Mouse (Mus musculus): Measurements from ENCODE around the gene Apba3. TPM values are rescaled to one million over a fixed set of nuclear protein-coding genes. Genes with fewer than 3 reads are reported as not detected.

The Apba3 gene
- polyA plus RNA-seq, 1 experiment from 2014 or later = 26.4 TPM

GRCm38 (mm10) chr10:81245166-81245565 lies 21.6 kb upstream of the Apba3 start:
- ATAC-seq (ENCODE audit: low FRiP score) (no peak), DNase-seq (ENCODE audit: low spot score) (no peak)
- no peak overlapping the region for H3K27ac ChIP-seq
- no peaks in the 10 kb centered on the region for H3K4me1 ChIP-seq (replicated peaks; ENCODE audit: control insufficient read depth, insufficient read depth, low read length)
- no peaks in the 10 kb centered on the region for H3K9me3 ChIP-seq (ENCODE audit: control insufficient read depth, low read length)
- H3K27me3 ChIP-seq (ENCODE audit: control insufficient read depth, insufficient read depth, low read length) = peaks cover 7% of the 10 kb centered on the region
- peaks cover 23% of the 10 kb centered on the region; the same call in 1 of the 2 replicates for H3K36me3 ChIP-seq (replicated peaks; ENCODE audit: control insufficient read depth, insufficient read depth)
- no peak overlapping the region for H3K4me3 ChIP-seq (replicated peaks; ENCODE audit: low read length)
- no peak overlapping the region for H3K9ac ChIP-seq
- H3K4me2 ChIP-seq (replicated peaks) = no peak overlapping the region
- WGBS = 93% methylated on average over 6 of the region's 6 CpGs

- no peak overlapping the region for H3K4me3 ChIP-seq (replicated peaks; ENCODE audit: low read length)
- no peak for ATAC-seq (ENCODE audit: low FRiP score)
- 93% methylated on average over 2 of the region's 2 CpGs for WGBS
- 0 out of 2 replicates have a peak, but pooled peaks cover 10% of the 10 kb centered on the region for H3K4me1 ChIP-seq (replicated peaks; ENCODE audit: control insufficient read depth, insufficient read depth, low read length)
- peaks cover 14% of the 10 kb centered on the region; the same call in 1 of the 2 replicates for H3K36me3 ChIP-seq (replicated peaks; ENCODE audit: control insufficient read depth, insufficient read depth)
- H3K9ac ChIP-seq = no peak overlapping the region
- peaks cover 19% of the 10 kb centered on the region for H3K27me3 ChIP-seq (ENCODE audit: control insufficient read depth, insufficient read depth, low read length)
- no peaks in the 10 kb centered on the region for H3K9me3 ChIP-seq (ENCODE audit: control insufficient read depth, low read length)
- H3K27ac ChIP-seq = no peak overlapping the region
- no peak for DNase-seq (ENCODE audit: low spot score)
- H3K4me2 ChIP-seq (replicated peaks) = no peak overlapping the region
Observed at GRCm38 (mm10) chr10:81247804-81248203, 19.0 kb upstream of the Apba3 start.

GRCm38 (mm10) chr10:81249442-81249841 lies 17.3 kb upstream of the Apba3 start:
- peaks cover 14% of the 10 kb centered on the region; the same call in 1 of the 2 replicates for H3K36me3 ChIP-seq (replicated peaks; ENCODE audit: control insufficient read depth, insufficient read depth)
- no peaks in the 10 kb centered on the region for H3K9me3 ChIP-seq (ENCODE audit: control insufficient read depth, low read length)
- H3K27me3 ChIP-seq (ENCODE audit: control insufficient read depth, insufficient read depth, low read length) = peaks cover 22% of the 10 kb centered on the region
- WGBS = 88% methylated on average over 8 of the region's 8 CpGs
- no peak overlapping the region for H3K9ac ChIP-seq
- no peak overlapping the region for H3K4me2 ChIP-seq (replicated peaks)
- no peak overlapping the region for H3K4me3 ChIP-seq (replicated peaks; ENCODE audit: low read length)
- 0 out of 2 replicates have a peak, but pooled peaks cover 15% of the 10 kb centered on the region for H3K4me1 ChIP-seq (replicated peaks; ENCODE audit: control insufficient read depth, insufficient read depth, low read length)
- DNase-seq (ENCODE audit: low spot score) (no peak), ATAC-seq (ENCODE audit: low FRiP score) (no peak)
- no peak overlapping the region for H3K27ac ChIP-seq

GRCm38 (mm10) chr10:81252424-81253419 lies 14.0 kb upstream of the Apba3 start, which contains the start of gene Matk:
Matk (plus strand) TSS chr10:81252935.
- Histone ChIP-seq H3K9ac (peak within 1 kb of the TSS; percentile 54), H3K4me2 (replicated peaks) (peak within 1 kb of the TSS; percentile 67), H3K4me1 (replicated peaks; ENCODE audit: control insufficient read depth, insufficient read depth, low read length) (peaks cover 19% of the 10 kb centered on the region; the same call in 1 of the 2 replicates), H3K27ac (peak within 1 kb of the TSS; percentile 71), H3K9me3 (ENCODE audit: control insufficient read depth, low read length) (no peaks in the 10 kb centered on the region), H3K27me3 (ENCODE audit: control insufficient read depth, insufficient read depth, low read length) (peaks cover 39% of the 10 kb centered on the region), H3K4me3 (replicated peaks; ENCODE audit: low read length) (peak within 1 kb of the TSS; percentile 28), H3K36me3 (replicated peaks; ENCODE audit: control insufficient read depth, insufficient read depth) (peaks cover 7% of the 10 kb centered on the region; the same call in 1 of the 2 replicates)
- DNase-seq (ENCODE audit: low spot score) (peak; percentile 78), ATAC-seq (ENCODE audit: low FRiP score) (peak; percentile 75)
- 10% methylated on average over 43 of the region's 44 CpGs for WGBS

- WGBS = 59% methylated on average over 1 of the region's 1 CpGs
- H3K9ac ChIP-seq = no peak overlapping the region
- no peak overlapping the region for H3K27ac ChIP-seq
- H3K4me3 ChIP-seq (replicated peaks; ENCODE audit: low read length) = no peak overlapping the region
- H3K9me3 ChIP-seq (ENCODE audit: control insufficient read depth, low read length) = no peaks in the 10 kb centered on the region
- H3K36me3 ChIP-seq (replicated peaks; ENCODE audit: control insufficient read depth, insufficient read depth) = no peaks in the 10 kb centered on the region; the same call in 1 of the 2 replicates
- no peak overlapping the region for H3K4me2 ChIP-seq (replicated peaks)
- ATAC-seq (ENCODE audit: low FRiP score) = no peak
- DNase-seq (ENCODE audit: low spot score) = no peak
- peaks cover 56% of the 10 kb centered on the region for H3K27me3 ChIP-seq (ENCODE audit: control insufficient read depth, insufficient read depth, low read length)
- H3K4me1 ChIP-seq (replicated peaks; ENCODE audit: control insufficient read depth, insufficient read depth, low read length) = peaks cover 26% of the 10 kb centered on the region; the same call in 1 of the 2 replicates
Observed at GRCm38 (mm10) chr10:81254886-81255285, 11.9 kb upstream of the Apba3 start.

GRCm38 (mm10) chr10:81257158-81258039 lies 9.4 kb upstream of the Apba3 start:
- DNase-seq (ENCODE audit: low spot score) (no peak), ATAC-seq (ENCODE audit: low FRiP score) (no peak)
- peaks cover 19% of the 10 kb centered on the region; the same call in 1 of the 2 replicates for H3K4me1 ChIP-seq (replicated peaks; ENCODE audit: control insufficient read depth, insufficient read depth, low read length)
- 2% methylated on average over 58 of the region's 62 CpGs for WGBS
- H3K9me3 ChIP-seq (ENCODE audit: control insufficient read depth, low read length) = peaks cover 4% of the 10 kb centered on the region; the same call in 1 of the 2 replicates
- H3K9ac ChIP-seq = peak overlapping the region; percentile 64
- H3K27ac ChIP-seq = no peak overlapping the region
- H3K27me3 ChIP-seq (ENCODE audit: control insufficient read depth, insufficient read depth, low read length) = peaks cover 40% of the 10 kb centered on the region
- peaks cover 5% of the 10 kb centered on the region for H3K36me3 ChIP-seq (replicated peaks; ENCODE audit: control insufficient read depth, insufficient read depth)
- H3K4me2 ChIP-seq (replicated peaks) = peak overlapping the region; percentile 89
- H3K4me3 ChIP-seq (replicated peaks; ENCODE audit: low read length) = peak overlapping the region; percentile 42

- Histone ChIP-seq H3K36me3 (replicated peaks; ENCODE audit: control insufficient read depth, insufficient read depth) (peaks cover 23% of the 10 kb centered on the region), H3K9me3 (ENCODE audit: control insufficient read depth, low read length) (peaks cover 4% of the 10 kb centered on the region; the same call in 1 of the 2 replicates), H3K4me3 (replicated peaks; ENCODE audit: low read length) (no peak overlapping the region), H3K27ac (no peak overlapping the region), H3K4me2 (replicated peaks) (0 out of 2 replicates have a peak overlapping the region, but pooled peaks have one; percentile 9), H3K27me3 (ENCODE audit: control insufficient read depth, insufficient read depth, low read length) (peaks cover 36% of the 10 kb centered on the region), H3K9ac (0 out of 2 replicates have a peak overlapping the region, but pooled peaks have one; percentile 31), H3K4me1 (replicated peaks; ENCODE audit: control insufficient read depth, insufficient read depth, low read length) (peaks cover 10% of the 10 kb centered on the region; the same call in 1 of the 2 replicates)
- no peak for DNase-seq (ENCODE audit: low spot score)
- WGBS = 37% methylated on average over 21 of the region's 21 CpGs
- ATAC-seq (ENCODE audit: low FRiP score) = peak; percentile 19; the same call in 1 of the 2 replicates
Observed at GRCm38 (mm10) chr10:81259225-81259884, 7.4 kb upstream of the Apba3 start.

- 89% methylated on average over 4 of the region's 4 CpGs for WGBS
Observed at GRCm38 (mm10) chr10:81261025-81261424, 5.7 kb upstream of the Apba3 start.

More at GRCm38 (mm10) chr10:81261025-81261424, 5.7 kb upstream of the Apba3 start:
- Histone ChIP-seq H3K36me3 (replicated peaks; ENCODE audit: control insufficient read depth, insufficient read depth) (peaks cover 30% of the 10 kb centered on the region), H3K27me3 (ENCODE audit: control insufficient read depth, insufficient read depth, low read length) (peaks cover 33% of the 10 kb centered on the region), H3K4me2 (replicated peaks) (no peak overlapping the region), H3K4me1 (replicated peaks; ENCODE audit: control insufficient read depth, insufficient read depth, low read length) (peaks cover 18% of the 10 kb centered on the region), H3K9ac (no peak overlapping the region), H3K9me3 (ENCODE audit: control insufficient read depth, low read length) (peaks cover 4% of the 10 kb centered on the region; the same call in 1 of the 2 replicates), H3K27ac (no peak overlapping the region), H3K4me3 (replicated peaks; ENCODE audit: low read length) (no peak overlapping the region)
- ATAC-seq (ENCODE audit: low FRiP score) = no peak
- DNase-seq (ENCODE audit: low spot score) = no peak
